Mouse (Mus musculus) heart, embryonic 14.5 days (tissue): ENCODE data around the gene Etfb. TPM values are rescaled to one million over a fixed set of nuclear protein-coding genes. Genes with fewer than 3 reads are reported as not detected.
A peak's percentile ranks its signal among the peaks of the same experiment; 100 is the strongest.

ENCODE experiments used
- ATAC-seq: fragments of 200-750 bp; cut with Nextera tagmentation; 2 replicates; pipeline ENCODE4 v1.8.0; 2017; ENCODE audit warnings: low read depth, moderate TSS enrichment; ENCODE audit not compliant: insufficient number of reproducible peaks, insufficient read depth, low FRiP score
- H3K27ac ChIP-seq, 2 experiments: fragments of 200-500 bp in 1 of 2; fragments of 300-500 bp in 1 of 2; sonication (generic) in 1 of 2; replicated peaks in 1 of 2; 2 replicates each; pipeline ENCODE4 v1.5.1; 2012 to 2014; ENCODE audit warnings: low read depth in 2 of 2, low read length in 2 of 2, control low read depth in 1 of 2, mild to moderate bottlenecking in 1 of 2, mixed read lengths in 1 of 2; ENCODE audit not compliant: control insufficient read depth in 1 of 2, insufficient read depth in 1 of 2
- H3K27me3 ChIP-seq: fragments of 300-500 bp; sonication (generic); 2 replicates; pipeline ENCODE4 v1.6.1; 2014; ENCODE audit warnings: mild to moderate bottlenecking, low read length, control low read depth; ENCODE audit not compliant: control insufficient read depth, insufficient read depth
- H3K36me3 ChIP-seq: fragments of 300-500 bp; sonication (generic); 2 replicates; pipeline ENCODE4 v1.6.1; 2014; ENCODE audit warnings: mild to moderate bottlenecking, control low read depth, low read length, mixed read lengths; ENCODE audit not compliant: control insufficient read depth, insufficient read depth
- H3K4me1 ChIP-seq, 2 experiments: fragments of 200-500 bp in 1 of 2; fragments of 300-500 bp in 1 of 2; sonication (generic) in 1 of 2; 2 replicates each; pipeline ENCODE4 v1.6.1; 2012 to 2014; ENCODE audit warnings: low read length in 2 of 2, control low read depth in 1 of 2, mixed read lengths in 1 of 2; ENCODE audit not compliant: control insufficient read depth in 2 of 2, insufficient read depth in 2 of 2
- H3K4me2 ChIP-seq: fragments of 300-500 bp; sonication (generic); 2 replicates; pipeline ENCODE4 v1.6.1; 2014; ENCODE audit warnings: mild to moderate bottlenecking, low read length
- H3K4me3 ChIP-seq, 2 experiments: fragments of 200-500 bp in 1 of 2; fragments of 300-500 bp in 1 of 2; sonication (generic) in 1 of 2; 2 replicates each; pipeline ENCODE4 v1.5.1; 2012 to 2014; ENCODE audit warnings: low read length in 2 of 2, mild to moderate bottlenecking in 2 of 2, control low read depth in 1 of 2, low read depth in 1 of 2, moderate library complexity in 1 of 2; ENCODE audit not compliant: control insufficient read depth in 1 of 2, insufficient read depth in 1 of 2
- H3K9ac ChIP-seq: fragments of 300-500 bp; sonication (generic); 2 replicates; pipeline ENCODE4 v1.6.1; 2014; ENCODE audit warnings: mild to moderate bottlenecking, low read length
- H3K9me3 ChIP-seq: fragments of 300-500 bp; sonication (generic); 2 replicates; pipeline ENCODE4 v1.6.1; 2016; ENCODE audit warnings: low read length, control low read depth; ENCODE audit not compliant: control insufficient read depth
- WGBS: fragments of 180-500 bp; shearing (Covaris S2); extraction: QIAGEN DNeasy Blood & Tissue Kit; methylation state at CpG from one replicate; pipeline ENCODE4 v1.1.7; 2014; 5-methylcytosine and 5-hydroxymethylcytosine counted together
- polyA plus RNA-seq: library from polyadenylated mRNA; unstranded; fragments of >200 nt; fragmentation: Nextera tagmentation; extraction: Ambion mirVana; gene quantifications from 2 replicates; pipeline ENCODE4 v1.2.1, GENCODE M21; 2014

Gene Etfb
- polyA plus RNA-seq, 1 experiment from 2014 or later, result 703 TPM

DNA sequence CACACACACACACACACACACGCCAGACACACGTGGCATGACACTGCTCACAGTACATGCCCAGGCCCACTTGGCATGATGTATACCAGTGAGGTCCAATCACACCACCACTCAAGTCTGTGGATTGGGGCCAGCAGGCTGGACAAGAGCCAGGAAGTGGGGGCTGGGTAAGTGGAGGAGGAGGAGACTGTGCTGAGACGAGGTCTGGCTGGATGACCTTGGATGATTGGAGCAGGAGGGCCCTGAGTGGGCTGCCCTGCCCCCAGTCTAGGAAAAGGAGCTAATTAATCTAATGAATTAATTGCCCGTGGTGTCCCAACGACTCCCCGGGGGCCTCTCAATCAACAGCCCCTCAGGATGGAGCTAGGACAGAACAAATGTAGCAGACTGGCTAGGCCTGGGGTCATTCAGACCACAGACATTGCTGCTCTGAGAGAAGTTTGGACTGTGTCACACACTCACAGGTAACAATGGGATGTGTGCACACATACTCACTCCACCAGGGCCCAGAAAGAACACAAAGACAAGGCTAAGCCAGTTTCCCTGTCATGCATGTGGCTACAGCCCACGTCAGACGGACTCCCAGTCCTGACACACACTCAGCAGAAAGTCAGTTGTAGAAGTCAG, 38.3 kb downstream of the Etfb start:
- Histone ChIP-seq H3K4me3 (no peak overlapping the region), H3K27ac (no peak overlapping the region), H3K9me3 (no peaks in the 10 kb centered on the region), H3K9ac (no peak overlapping the region), H3K36me3 (no peaks in the 10 kb centered on the region), H3K27me3 (peaks cover 19% of the 10 kb centered on the region), H3K4me1 (peaks cover 2 to 4% of the 10 kb centered on the region in 2 experiments; a peak in 2 of 4 replicates), H3K4me2 (no peak overlapping the region)
- 58% methylated on average over 8 of the region's 8 CpGs for WGBS
- ATAC-seq, result no peak

- Histone ChIP-seq H3K27me3 (peaks cover 9% of the 10 kb centered on the region), H3K9me3 (no peaks in the 10 kb centered on the region), H3K27ac (no peak overlapping the region), H3K4me2 (no peak overlapping the region), H3K36me3 (no peaks in the 10 kb centered on the region), H3K4me3 (no peak overlapping the region), H3K9ac (no peak overlapping the region), H3K4me1 (peaks cover 2 to 4% of the 10 kb centered on the region in 2 experiments; a peak in 2 of 4 replicates)
- WGBS, result 5% methylated on average over 10 of the region's 10 CpGs
- no peak for ATAC-seq
These were observed 39.4 kb downstream of the Etfb start for GRCm38 (mm10) chr7:43483236-43483635.

- Histone ChIP-seq H3K9me3 (no peaks in the 10 kb centered on the region), H3K4me1 (peaks cover 0 to 4% of the 10 kb centered on the region in 2 experiments; a peak in 1 of 4 replicates), H3K27ac (no peak overlapping the region), H3K27me3 (peaks cover 27% of the 10 kb centered on the region), H3K4me2 (no peak overlapping the region), H3K36me3 (no peaks in the 10 kb centered on the region), H3K9ac (no peak overlapping the region), H3K4me3 (no peak overlapping the region)
- 31% methylated on average over 5 of the region's 5 CpGs for WGBS
- ATAC-seq, result no peak
These were observed 44.8 kb downstream of the Etfb start for GRCm38 (mm10) chr7:43488646-43489045.

DNA sequence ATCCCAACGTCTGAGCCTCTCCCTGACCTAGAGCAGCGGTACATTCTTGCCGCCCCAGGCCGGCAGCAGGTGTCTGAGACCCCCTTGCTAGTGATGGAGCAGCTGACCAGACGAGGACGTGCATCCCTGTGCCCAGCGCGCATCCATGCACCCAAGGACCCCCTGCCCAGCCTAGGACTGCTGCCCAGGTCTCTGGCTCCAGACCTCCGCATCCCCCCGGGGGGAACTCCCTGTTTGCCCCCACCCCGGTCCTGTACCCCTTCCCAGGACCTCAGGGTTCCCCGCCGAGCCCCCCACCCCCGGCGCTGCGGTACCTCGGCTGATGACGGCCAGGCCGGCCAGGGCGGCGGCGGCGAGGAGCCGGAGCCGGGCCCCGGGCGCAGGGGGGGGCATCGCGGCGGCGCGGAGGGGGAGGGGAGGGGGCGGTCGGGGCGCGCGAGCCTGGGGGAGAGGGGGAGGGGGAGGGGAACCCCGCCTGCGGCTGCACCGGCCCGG, 45.8 kb downstream of the Etfb start, which contains the start of gene Iglon5:
Iglon5 (minus strand) TSS at position 445 of the 495 bp plus-strand sequence.
- WGBS, result 2% methylated on average over 19 of the region's 41 CpGs
- ATAC-seq, result 0 out of 2 replicates have a peak, but pooled peaks have one; percentile 44
- peaks cover 0 to 4% of the 10 kb centered on the region in 2 experiments; a peak in 1 of 4 replicates for H3K4me1 ChIP-seq
- H3K9ac ChIP-seq, result peak within 1 kb of the TSS; percentile 48; the same call in 1 of the 2 replicates
- peak within 1 kb of the TSS; percentile 61 for H3K4me2 ChIP-seq
- peak within 1 kb of the TSS; percentile 16 to 34; a peak in 3 of 4 replicates for H3K4me3 ChIP-seq
- no peak within 1 kb of the TSS for H3K27ac ChIP-seq
- H3K27me3 ChIP-seq, result peaks cover 28% of the 10 kb centered on the region
- H3K9me3 ChIP-seq, result no peaks in the 10 kb centered on the region
- H3K36me3 ChIP-seq, result no peaks in the 10 kb centered on the region

DNA sequence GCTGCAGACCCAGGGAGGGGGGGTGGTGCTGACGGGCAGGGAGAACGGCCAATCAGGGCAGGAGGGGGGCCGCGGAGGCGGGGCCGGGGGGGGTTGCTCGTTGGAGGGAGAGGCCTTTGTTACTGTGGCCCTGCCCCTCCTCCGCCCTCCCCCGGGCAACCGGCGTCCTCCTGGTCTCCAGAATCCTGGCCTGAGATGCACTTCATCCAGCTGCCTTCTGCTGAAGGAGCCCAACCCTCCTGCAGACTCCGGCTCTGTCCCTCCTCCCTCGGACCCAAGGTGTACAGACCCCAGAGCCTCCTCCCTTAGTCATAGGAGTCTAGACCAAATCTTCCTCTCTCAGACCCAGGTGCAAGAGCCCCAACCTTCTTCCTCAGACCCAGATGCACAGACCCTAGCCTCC, 46.3 kb downstream of the Etfb start:
- Histone ChIP-seq H3K4me3 (peak overlapping the region; percentile 16 to 34; a peak in 2 of 4 replicates), H3K27me3 (peaks cover 33% of the 10 kb centered on the region), H3K4me2 (peak overlapping the region; percentile 61), H3K27ac (no peak overlapping the region), H3K9ac (no peak overlapping the region), H3K4me1 (peaks cover 0 to 4% of the 10 kb centered on the region in 2 experiments; a peak in 1 of 4 replicates), H3K36me3 (no peaks in the 10 kb centered on the region), H3K9me3 (no peaks in the 10 kb centered on the region)
- under 1% methylated on average over 12 of the region's 13 CpGs for WGBS
- ATAC-seq, result 0 out of 2 replicates have a peak, but pooled peaks have one; percentile 29

DNA sequence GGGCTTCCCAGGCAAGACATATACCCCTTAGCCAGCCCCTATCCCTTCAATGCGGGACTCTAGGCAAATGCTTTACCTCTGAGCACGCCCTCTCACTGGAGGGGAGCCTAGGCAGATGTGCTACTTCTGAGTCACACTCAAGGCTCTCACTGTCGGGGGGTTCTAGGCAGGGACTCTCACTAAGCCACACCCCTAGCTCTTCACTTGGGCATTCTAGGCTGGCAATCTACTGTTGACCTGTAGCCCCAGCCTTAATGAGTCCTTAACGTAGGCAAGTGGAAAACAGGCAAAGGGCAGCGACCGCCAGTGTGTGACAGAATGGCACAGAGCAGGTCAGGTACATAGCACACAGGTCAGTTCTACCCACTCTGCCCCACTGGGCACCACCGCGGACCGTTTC, 47.0 kb downstream of the Etfb start:
- Histone ChIP-seq H3K9me3 (no peaks in the 10 kb centered on the region), H3K27ac (no peak overlapping the region), H3K4me1 (peaks cover 0 to 4% of the 10 kb centered on the region in 2 experiments; a peak in 1 of 4 replicates), H3K4me3 (no peak overlapping the region), H3K9ac (no peak overlapping the region), H3K36me3 (no peaks in the 10 kb centered on the region), H3K27me3 (peaks cover 39% of the 10 kb centered on the region), H3K4me2 (no peak overlapping the region)
- no peak for ATAC-seq
- 53% methylated on average over 9 of the region's 9 CpGs for WGBS

DNA sequence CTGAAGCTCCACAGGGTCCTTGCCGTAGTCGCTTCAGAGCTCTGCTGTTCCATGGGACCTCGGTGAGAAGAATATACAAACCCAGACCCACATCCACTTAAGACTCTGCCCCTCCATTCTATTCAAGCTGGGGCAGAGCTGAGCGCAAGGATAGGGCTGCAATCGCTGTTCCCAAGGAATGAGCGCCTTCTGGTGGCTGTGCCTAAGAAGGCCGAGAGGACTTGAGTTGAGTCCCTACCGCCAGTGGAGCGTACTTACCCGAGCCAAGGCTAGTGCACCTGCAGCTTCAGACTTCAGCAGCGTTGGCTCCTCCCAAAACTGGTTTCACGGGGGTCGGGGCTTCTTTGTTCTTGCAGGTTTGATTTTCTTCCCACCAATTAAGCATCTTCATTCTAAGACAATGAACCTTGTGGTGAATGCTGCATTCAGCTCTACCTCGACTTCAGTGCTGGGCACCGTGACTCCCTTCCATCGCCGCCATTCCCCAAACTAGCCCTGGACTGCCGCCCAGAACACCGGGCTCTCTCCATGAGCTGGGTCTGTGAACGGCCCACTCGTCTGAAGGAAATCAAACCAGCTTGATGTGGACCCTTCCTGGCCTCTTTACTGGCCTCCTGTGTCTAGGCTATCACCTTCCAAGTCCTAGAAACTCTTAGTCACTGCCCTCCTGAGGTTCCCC, 51.6 kb downstream of the Etfb start:
- 17% methylated on average over 21 of the region's 21 CpGs for WGBS
- Histone ChIP-seq H3K9ac (no peak overlapping the region), H3K4me2 (no peak overlapping the region), H3K4me3 (no peak overlapping the region), H3K27me3 (peaks cover 18% of the 10 kb centered on the region), H3K27ac (no peak overlapping the region), H3K36me3 (no peaks in the 10 kb centered on the region), H3K4me1 (no peaks in the 10 kb centered on the region), H3K9me3 (0 out of 2 replicates have a peak, but pooled peaks cover 4% of the 10 kb centered on the region)
- no peak for ATAC-seq
